Mouse (Mus musculus): ENCODE data around the gene Trhde.

The Trhde gene

GRCm38 (mm10) chr10:114802161-114802651 lies at the start of gene Trhde:
Trhde (minus strand) TSS chr10:114802307.
- peak; percentile 65 for DNase-seq

- no peak for DNase-seq
Observed at GRCm38 (mm10) chr10:114841966-114842365, 39.9 kb upstream of the Trhde start.

- DNase-seq = no peak
Observed at GRCm38 (mm10) chr10:114841440-114841839, 39.3 kb upstream of the Trhde start.

- peak; percentile 36 for DNase-seq
Observed at GRCm38 (mm10) chr10:114831313-114831712, 29.2 kb upstream of the Trhde start.

- DNase-seq = no peak
Observed at GRCm38 (mm10) chr10:114808799-114809198, 6.7 kb upstream of the Trhde start.

- DNase-seq = peak; percentile 53
Observed at GRCm38 (mm10) chr10:114805884-114806283, 3.8 kb upstream of the Trhde start.

GRCm38 (mm10) chr10:114801457-114802160 lies 498 bp downstream of the Trhde start:
- peak; percentile 84 for DNase-seq

- peak; percentile 59 for DNase-seq
Observed at GRCm38 (mm10) chr10:114800331-114801304, 1.5 kb downstream of the Trhde start.

GRCm38 (mm10) chr10:114799481-114799880 lies 2.6 kb downstream of the Trhde start:
- DNase-seq = no peak

GRCm38 (mm10) chr10:114798788-114799187 lies 3.3 kb downstream of the Trhde start:
- no peak for DNase-seq

- DNase-seq = no peak
Observed at GRCm38 (mm10) chr10:114798218-114798617, 3.9 kb downstream of the Trhde start.

GRCm38 (mm10) chr10:114797664-114798063 lies 4.4 kb downstream of the Trhde start:
- no peak for DNase-seq

GRCm38 (mm10) chr10:114796872-114797271 lies 5.2 kb downstream of the Trhde start:
- DNase-seq = no peak

GRCm38 (mm10) chr10:114794214-114794613 lies 7.9 kb downstream of the Trhde start:
- no peak for DNase-seq

- DNase-seq = no peak
Observed at GRCm38 (mm10) chr10:114765914-114766313, 36.2 kb downstream of the Trhde start.

- DNase-seq = no peak
Observed at GRCm38 (mm10) chr10:114762125-114762524, 40.0 kb downstream of the Trhde start.

- DNase-seq = no peak
Observed at GRCm38 (mm10) chr10:114759240-114759639, 42.9 kb downstream of the Trhde start.

GRCm38 (mm10) chr10:114758614-114759013 lies 43.5 kb downstream of the Trhde start:
- DNase-seq = no peak

GRCm38 (mm10) chr10:114742755-114743705 lies 59.1 kb downstream of the Trhde start:
- no peak for DNase-seq

- no peak for DNase-seq
Observed at GRCm38 (mm10) chr10:114739916-114740315, 62.2 kb downstream of the Trhde start.

- DNase-seq = no peak
Observed at GRCm38 (mm10) chr10:114737581-114737980, 64.5 kb downstream of the Trhde start.

- DNase-seq = no peak
Observed at GRCm38 (mm10) chr10:114736377-114736776, 65.7 kb downstream of the Trhde start.
